Mouse (Mus musculus): ENCODE results near the gene Pax5. TPM values are rescaled to one million over a fixed set of nuclear protein-coding genes. Genes with fewer than 3 reads are reported as not detected.

The Pax5 gene
- polyA plus RNA-seq, 1 experiment from 2014 or later: 0.19 TPM

GRCm38 (mm10) chr4:44622682-44623434, 87.4 kb downstream of the Pax5 start:
- no peak overlapping the region for H3K4me3 ChIP-seq
- no peak overlapping the region for H3K4me2 ChIP-seq (replicated peaks)
- no peaks in the 10 kb centered on the region for H3K36me3 ChIP-seq
- no peaks in the 10 kb centered on the region for H3K9me3 ChIP-seq
- no peaks in the 10 kb centered on the region; the same call in 1 of the 2 replicates for H3K4me1 ChIP-seq
- no peak overlapping the region for H3K27ac ChIP-seq
- no peak for ATAC-seq (ENCODE audit: insufficient number of reproducible peaks, insufficient read depth, low FRiP score, low TSS enrichment)
- H3K27me3 ChIP-seq: no peaks in the 10 kb centered on the region
- 72% methylated on average over 17 of the region's 17 CpGs for WGBS
- H3K9ac ChIP-seq: no peak overlapping the region

GRCm38 (mm10) chr4:44620241-44620640, 90.0 kb downstream of the Pax5 start:
- H3K36me3 ChIP-seq: no peaks in the 10 kb centered on the region
- WGBS: 95% methylated on average over 5 of the region's 5 CpGs
- H3K27ac ChIP-seq: no peak overlapping the region
- no peak overlapping the region for H3K4me3 ChIP-seq
- no peak overlapping the region for H3K9ac ChIP-seq
- H3K4me1 ChIP-seq: no peaks in the 10 kb centered on the region; the same call in 1 of the 2 replicates
- H3K27me3 ChIP-seq: no peaks in the 10 kb centered on the region
- no peaks in the 10 kb centered on the region for H3K9me3 ChIP-seq
- H3K4me2 ChIP-seq (replicated peaks): no peak overlapping the region
- no peak for ATAC-seq (ENCODE audit: insufficient number of reproducible peaks, insufficient read depth, low FRiP score, low TSS enrichment)

- no peaks in the 10 kb centered on the region for H3K27me3 ChIP-seq
- WGBS: 88% methylated on average over 8 of the region's 8 CpGs
- H3K4me3 ChIP-seq: no peak overlapping the region
- no peak overlapping the region for H3K27ac ChIP-seq
- no peak for ATAC-seq (ENCODE audit: insufficient number of reproducible peaks, insufficient read depth, low FRiP score, low TSS enrichment)
- H3K4me2 ChIP-seq (replicated peaks): no peak overlapping the region
- H3K9me3 ChIP-seq: no peaks in the 10 kb centered on the region
- no peaks in the 10 kb centered on the region for H3K36me3 ChIP-seq
- H3K4me1 ChIP-seq: no peaks in the 10 kb centered on the region
- H3K9ac ChIP-seq: no peak overlapping the region
Measured at GRCm38 (mm10) chr4:44614066-44614667, 96.1 kb downstream of the Pax5 start.

- Histone ChIP-seq H3K9ac (no peak overlapping the region), H3K27ac (no peak overlapping the region), H3K4me2 (replicated peaks) (no peak overlapping the region), H3K4me1 (no peaks in the 10 kb centered on the region), H3K4me3 (no peak overlapping the region), H3K36me3 (no peaks in the 10 kb centered on the region), H3K9me3 (no peaks in the 10 kb centered on the region), H3K27me3 (no peaks in the 10 kb centered on the region)
- no peak for ATAC-seq (ENCODE audit: insufficient number of reproducible peaks, insufficient read depth, low FRiP score, low TSS enrichment)
- 81% methylated on average over 3 of the region's 3 CpGs for WGBS
Measured at GRCm38 (mm10) chr4:44612392-44612791, 97.9 kb downstream of the Pax5 start.

GRCm38 (mm10) chr4:44605453-44605852, 104.8 kb downstream of the Pax5 start:
- Histone ChIP-seq H3K4me2 (replicated peaks) (no peak overlapping the region), H3K27ac (no peak overlapping the region), H3K9ac (no peak overlapping the region), H3K4me3 (no peak overlapping the region), H3K36me3 (no peaks in the 10 kb centered on the region), H3K9me3 (no peaks in the 10 kb centered on the region), H3K4me1 (peaks cover 15% of the 10 kb centered on the region; the same call in 1 of the 2 replicates), H3K27me3 (no peaks in the 10 kb centered on the region)
- 88% methylated on average over 2 of the region's 2 CpGs for WGBS
- ATAC-seq (ENCODE audit: insufficient number of reproducible peaks, insufficient read depth, low FRiP score, low TSS enrichment): no peak

- ATAC-seq (ENCODE audit: insufficient number of reproducible peaks, insufficient read depth, low FRiP score, low TSS enrichment): no peak
Measured at GRCm38 (mm10) chr4:44602257-44602801, 108.0 kb downstream of the Pax5 start.

GRCm38 (mm10) chr4:44601370-44601769, 108.9 kb downstream of the Pax5 start:
- no peaks in the 10 kb centered on the region for H3K9me3 ChIP-seq
- no peak overlapping the region for H3K4me2 ChIP-seq (replicated peaks)
- no peak overlapping the region for H3K9ac ChIP-seq
- H3K27me3 ChIP-seq: no peaks in the 10 kb centered on the region
- H3K36me3 ChIP-seq: no peaks in the 10 kb centered on the region
- no peak for ATAC-seq (ENCODE audit: insufficient number of reproducible peaks, insufficient read depth, low FRiP score, low TSS enrichment)
- H3K4me3 ChIP-seq: no peak overlapping the region
- no peak overlapping the region for H3K27ac ChIP-seq
- 69% methylated on average over 8 of the region's 8 CpGs for WGBS
- peaks cover 24% of the 10 kb centered on the region; the same call in 1 of the 2 replicates for H3K4me1 ChIP-seq

More at GRCm38 (mm10) chr4:44602257-44602801, 108.0 kb downstream of the Pax5 start:
- H3K4me2 ChIP-seq (replicated peaks): no peak overlapping the region
- no peak overlapping the region for H3K4me3 ChIP-seq
- no peaks in the 10 kb centered on the region for H3K27me3 ChIP-seq
- no peak overlapping the region for H3K27ac ChIP-seq
- no peaks in the 10 kb centered on the region for H3K36me3 ChIP-seq
- WGBS: 8% methylated on average over 4 of the region's 5 CpGs
- peaks cover 24% of the 10 kb centered on the region; the same call in 1 of the 2 replicates for H3K4me1 ChIP-seq
- H3K9ac ChIP-seq: no peak overlapping the region
- H3K9me3 ChIP-seq: no peaks in the 10 kb centered on the region

GRCm38 (mm10) chr4:44600875-44601274, 109.4 kb downstream of the Pax5 start:
- 39% methylated on average over 5 of the region's 5 CpGs for WGBS
- no peak overlapping the region for H3K4me2 ChIP-seq (replicated peaks)
- no peak overlapping the region for H3K27ac ChIP-seq

GRCm38 (mm10) chr4:44597965-44598364, 112.3 kb downstream of the Pax5 start:
- Histone ChIP-seq H3K9ac (no peak overlapping the region), H3K36me3 (no peaks in the 10 kb centered on the region), H3K9me3 (no peaks in the 10 kb centered on the region), H3K4me3 (no peak overlapping the region), H3K27me3 (no peaks in the 10 kb centered on the region), H3K4me2 (replicated peaks) (no peak overlapping the region), H3K4me1 (peaks cover 24% of the 10 kb centered on the region; the same call in 1 of the 2 replicates), H3K27ac (no peak overlapping the region)
- ATAC-seq (ENCODE audit: insufficient number of reproducible peaks, insufficient read depth, low FRiP score, low TSS enrichment): no peak
- WGBS: 79% methylated on average over 9 of the region's 9 CpGs

More at GRCm38 (mm10) chr4:44600875-44601274, 109.4 kb downstream of the Pax5 start:
- H3K4me1 ChIP-seq: peaks cover 24% of the 10 kb centered on the region; the same call in 1 of the 2 replicates
- H3K9ac ChIP-seq: no peak overlapping the region
- H3K4me3 ChIP-seq: no peak overlapping the region
- no peaks in the 10 kb centered on the region for H3K9me3 ChIP-seq
- no peaks in the 10 kb centered on the region for H3K27me3 ChIP-seq
- no peak for ATAC-seq (ENCODE audit: insufficient number of reproducible peaks, insufficient read depth, low FRiP score, low TSS enrichment)
- no peaks in the 10 kb centered on the region for H3K36me3 ChIP-seq

GRCm38 (mm10) chr4:44593091-44593490, 117.2 kb downstream of the Pax5 start:
- no peak for ATAC-seq (ENCODE audit: insufficient number of reproducible peaks, insufficient read depth, low FRiP score, low TSS enrichment)
- no peak overlapping the region for H3K4me3 ChIP-seq
- no peak overlapping the region for H3K9ac ChIP-seq
- no peaks in the 10 kb centered on the region for H3K36me3 ChIP-seq
- H3K27me3 ChIP-seq: 0 out of 2 replicates have a peak, but pooled peaks cover 3% of the 10 kb centered on the region
- 94% methylated on average over 2 of the region's 2 CpGs for WGBS
- H3K9me3 ChIP-seq: no peaks in the 10 kb centered on the region
- no peak overlapping the region for H3K4me2 ChIP-seq (replicated peaks)
- H3K4me1 ChIP-seq: no peaks in the 10 kb centered on the region
- H3K27ac ChIP-seq: no peak overlapping the region

- no peak overlapping the region for H3K9ac ChIP-seq
- no peak overlapping the region for H3K4me3 ChIP-seq
- no peak overlapping the region for H3K4me2 ChIP-seq (replicated peaks)
- H3K27ac ChIP-seq: no peak overlapping the region
- H3K9me3 ChIP-seq: no peaks in the 10 kb centered on the region
- ATAC-seq (ENCODE audit: insufficient number of reproducible peaks, insufficient read depth, low FRiP score, low TSS enrichment): no peak
- 84% methylated on average over 4 of the region's 4 CpGs for WGBS
- no peaks in the 10 kb centered on the region for H3K4me1 ChIP-seq
- H3K27me3 ChIP-seq: no peaks in the 10 kb centered on the region
- H3K36me3 ChIP-seq: no peaks in the 10 kb centered on the region
Measured at GRCm38 (mm10) chr4:44582687-44583086, 127.6 kb downstream of the Pax5 start.

- H3K9ac ChIP-seq: no peak overlapping the region
- H3K36me3 ChIP-seq: no peaks in the 10 kb centered on the region
- H3K4me1 ChIP-seq: no peaks in the 10 kb centered on the region
- H3K9me3 ChIP-seq: no peaks in the 10 kb centered on the region
- ATAC-seq (ENCODE audit: insufficient number of reproducible peaks, insufficient read depth, low FRiP score, low TSS enrichment): no peak
- H3K4me2 ChIP-seq (replicated peaks): no peak overlapping the region
- no peak overlapping the region for H3K27ac ChIP-seq
- H3K27me3 ChIP-seq: 0 out of 2 replicates have a peak, but pooled peaks cover 10% of the 10 kb centered on the region
- WGBS: 51% methylated on average over 5 of the region's 5 CpGs
- no peak overlapping the region for H3K4me3 ChIP-seq
Measured at GRCm38 (mm10) chr4:44578591-44578990, 131.7 kb downstream of the Pax5 start.

Data from embryonic facial prominence, embryonic 12.5 days (tissue).